Mouse (Mus musculus): ENCODE data around the gene Il17rc. TPM values are rescaled to one million over a fixed set of nuclear protein-coding genes. Genes with fewer than 3 reads are reported as not detected.

Gene Il17rc
- polyA plus RNA-seq (2014; fragmentation: Nextera tagmentation; extraction: Ambion mirVana): 2.7 and 3.2 TPM in 2 replicates

DNA sequence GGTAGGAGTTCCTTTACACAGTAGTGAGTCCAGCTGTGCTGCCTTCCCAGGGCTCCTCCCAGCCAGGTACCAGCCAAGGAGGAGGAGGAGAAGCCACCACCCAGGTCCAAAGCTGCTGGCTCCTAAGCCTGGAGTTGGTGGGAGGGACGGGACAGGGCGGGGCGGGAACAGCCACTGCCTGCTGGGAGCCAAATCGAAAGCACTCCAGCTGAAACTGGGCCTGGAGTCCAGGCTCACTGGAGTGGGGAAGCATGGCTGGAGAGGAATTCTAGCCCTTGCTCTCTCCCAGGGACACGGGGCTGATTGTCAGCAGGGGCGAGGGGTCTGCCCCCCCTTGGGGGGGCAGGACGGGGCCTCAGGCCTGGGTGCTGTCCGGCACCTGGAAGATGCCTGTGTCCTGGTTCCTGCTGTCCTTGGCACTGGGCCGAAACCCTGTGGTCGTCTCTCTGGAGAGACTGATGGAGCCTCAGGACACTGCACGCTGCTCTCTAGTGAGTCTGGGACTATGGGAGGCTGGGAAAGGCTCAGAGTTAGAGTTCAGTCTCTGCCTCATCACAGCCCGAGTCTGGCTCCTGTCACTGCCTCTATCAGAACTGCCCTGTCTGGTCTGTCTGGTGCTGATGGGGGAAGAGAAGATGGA is at the start of gene Il17rc:
TSS of gene Il17rc (plus strand) at position 131 of the 640 bp plus-strand sequence.
- no peaks in the 10 kb centered on the region for H3K9me3 ChIP-seq (ENCODE audit: control insufficient read depth, low read length)
- WGBS: 22% methylated on average over 11 of the region's 12 CpGs
- H3K36me3 ChIP-seq (ENCODE audit: control insufficient read depth, insufficient read depth, low read length): no peaks in the 10 kb centered on the region
- no peak within 1 kb of the TSS for H3K4me2 ChIP-seq (replicated peaks; ENCODE audit: low read depth, low read length)
- peak; percentile 16 for DNase-seq (ENCODE audit: low spot score)
- H3K4me3 ChIP-seq (ENCODE audit: low read depth, low read length): no peak within 1 kb of the TSS
- no peaks in the 10 kb centered on the region for H3K4me1 ChIP-seq (replicated peaks; ENCODE audit: control insufficient read depth, insufficient read depth, low read length)
- no peak within 1 kb of the TSS for H3K9ac ChIP-seq (ENCODE audit: low read depth, low read length)
- no peak for ATAC-seq (ENCODE audit: low FRiP score)
- peaks cover 19% of the 10 kb centered on the region for H3K27me3 ChIP-seq (ENCODE audit: control insufficient read depth, insufficient read depth, low read length)
- peak within 1 kb of the TSS; percentile 9; the same call in 1 of the 2 replicates for H3K27ac ChIP-seq (ENCODE audit: low read depth, low read length)

- Histone ChIP-seq H3K4me2 (replicated peaks; ENCODE audit: low read depth, low read length) (no peak overlapping the region), H3K4me1 (replicated peaks; ENCODE audit: control insufficient read depth, insufficient read depth, low read length) (peaks cover 4% of the 10 kb centered on the region; the same call in 1 of the 2 replicates), H3K27ac (ENCODE audit: low read depth, low read length) (no peak overlapping the region), H3K4me3 (ENCODE audit: low read depth, low read length) (no peak overlapping the region), H3K36me3 (ENCODE audit: control insufficient read depth, insufficient read depth, low read length) (no peaks in the 10 kb centered on the region), H3K27me3 (ENCODE audit: control insufficient read depth, insufficient read depth, low read length) (no peaks in the 10 kb centered on the region), H3K9ac (ENCODE audit: low read depth, low read length) (no peak overlapping the region), H3K9me3 (ENCODE audit: control insufficient read depth, low read length) (no peaks in the 10 kb centered on the region)
- no peak for ATAC-seq (ENCODE audit: low FRiP score)
- WGBS: 84% methylated on average over 4 of the region's 4 CpGs
- DNase-seq (ENCODE audit: low spot score): no peak
Measured at GRCm38 (mm10) chr6:113423000-113423399, 48.2 kb upstream of the Il17rc start.

DNA sequence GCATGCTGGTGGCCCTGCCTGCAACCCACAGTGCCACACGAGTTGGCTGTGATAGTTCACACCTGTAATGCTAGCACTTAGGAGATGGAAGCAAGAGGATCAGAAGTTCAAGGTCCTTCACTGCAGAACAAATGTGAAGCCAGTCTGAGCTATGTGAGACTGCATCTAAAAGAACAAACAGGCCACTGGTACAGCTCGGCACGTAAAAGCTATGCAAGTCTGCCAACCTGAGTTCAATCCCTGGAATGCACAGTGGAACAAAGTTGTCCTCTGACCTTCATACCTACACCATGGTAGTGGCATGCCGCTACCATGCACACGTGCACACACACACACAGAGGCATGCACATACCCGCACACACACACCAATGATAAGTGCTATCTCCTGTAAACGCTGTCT is 47.0 kb upstream of the Il17rc start:
- Histone ChIP-seq H3K36me3 (ENCODE audit: control insufficient read depth, insufficient read depth, low read length) (no peaks in the 10 kb centered on the region), H3K27me3 (ENCODE audit: control insufficient read depth, insufficient read depth, low read length) (no peaks in the 10 kb centered on the region), H3K27ac (ENCODE audit: low read depth, low read length) (no peak overlapping the region), H3K9me3 (ENCODE audit: control insufficient read depth, low read length) (no peaks in the 10 kb centered on the region), H3K9ac (ENCODE audit: low read depth, low read length) (no peak overlapping the region), H3K4me1 (replicated peaks; ENCODE audit: control insufficient read depth, insufficient read depth, low read length) (no peaks in the 10 kb centered on the region), H3K4me2 (replicated peaks; ENCODE audit: low read depth, low read length) (no peak overlapping the region), H3K4me3 (ENCODE audit: low read depth, low read length) (no peak overlapping the region)
- no peak for DNase-seq (ENCODE audit: low spot score)
- no peak for ATAC-seq (ENCODE audit: low FRiP score)
- 83% methylated on average over 7 of the region's 7 CpGs for WGBS

DNA sequence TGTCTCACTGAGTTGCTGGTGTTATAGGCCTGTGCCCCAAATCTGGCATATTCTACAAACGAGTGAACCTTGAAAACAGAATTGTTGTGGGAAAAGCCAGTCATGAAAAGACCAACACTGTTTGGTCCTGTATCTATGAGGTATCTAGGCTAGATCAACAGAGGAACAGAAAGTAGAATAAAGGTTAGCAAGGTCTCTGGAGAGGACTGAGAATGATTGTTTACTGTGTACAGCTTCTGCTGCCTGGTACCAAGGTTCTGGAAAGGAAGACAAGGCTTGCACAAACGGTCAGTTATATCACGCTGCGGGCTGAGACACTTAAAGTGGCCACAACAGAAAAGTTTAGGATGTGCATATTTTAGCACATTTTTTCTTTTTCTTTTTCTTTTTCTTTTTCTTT is 44.5 kb upstream of the Il17rc start:
- Histone ChIP-seq H3K27ac (ENCODE audit: low read depth, low read length) (no peak overlapping the region), H3K36me3 (ENCODE audit: control insufficient read depth, insufficient read depth, low read length) (no peaks in the 10 kb centered on the region), H3K4me2 (replicated peaks; ENCODE audit: low read depth, low read length) (no peak overlapping the region), H3K27me3 (ENCODE audit: control insufficient read depth, insufficient read depth, low read length) (no peaks in the 10 kb centered on the region), H3K9me3 (ENCODE audit: control insufficient read depth, low read length) (no peaks in the 10 kb centered on the region), H3K9ac (ENCODE audit: low read depth, low read length) (no peak overlapping the region), H3K4me1 (replicated peaks; ENCODE audit: control insufficient read depth, insufficient read depth, low read length) (no peaks in the 10 kb centered on the region), H3K4me3 (ENCODE audit: low read depth, low read length) (no peak overlapping the region)
- WGBS: 86% methylated on average over 4 of the region's 4 CpGs
- ATAC-seq (ENCODE audit: low FRiP score): no peak
- no peak for DNase-seq (ENCODE audit: low spot score)

DNA sequence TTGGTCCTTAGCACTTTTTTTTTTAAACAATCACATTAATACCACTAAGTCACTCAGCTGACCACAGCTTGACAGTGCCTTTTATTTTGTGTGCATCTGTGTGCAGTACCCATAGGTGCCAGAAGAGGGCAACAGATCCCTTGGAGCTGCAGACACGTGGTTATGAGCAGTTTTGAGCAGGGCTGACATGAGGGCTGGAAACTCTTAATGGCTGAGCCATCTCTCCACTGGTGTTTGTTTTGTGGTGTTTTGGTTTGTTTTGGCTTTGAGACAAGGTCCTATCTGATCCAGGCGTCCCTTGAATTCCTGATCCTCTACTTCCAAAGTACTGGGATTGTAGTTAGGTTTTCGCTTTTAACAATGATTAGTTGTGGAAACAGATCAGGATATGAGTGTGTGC is 43.8 kb upstream of the Il17rc start:
- no peaks in the 10 kb centered on the region for H3K4me1 ChIP-seq (replicated peaks; ENCODE audit: control insufficient read depth, insufficient read depth, low read length)
- DNase-seq (ENCODE audit: low spot score) (peak; percentile 62), ATAC-seq (ENCODE audit: low FRiP score) (no peak)
- H3K4me2 ChIP-seq (replicated peaks; ENCODE audit: low read depth, low read length): no peak overlapping the region
- no peaks in the 10 kb centered on the region for H3K27me3 ChIP-seq (ENCODE audit: control insufficient read depth, insufficient read depth, low read length)
- no peak overlapping the region for H3K9ac ChIP-seq (ENCODE audit: low read depth, low read length)
- H3K27ac ChIP-seq (ENCODE audit: low read depth, low read length): no peak overlapping the region
- H3K4me3 ChIP-seq (ENCODE audit: low read depth, low read length): no peak overlapping the region
- H3K36me3 ChIP-seq (ENCODE audit: control insufficient read depth, insufficient read depth, low read length): no peaks in the 10 kb centered on the region
- WGBS: 62% methylated on average over 3 of the region's 3 CpGs
- no peaks in the 10 kb centered on the region for H3K9me3 ChIP-seq (ENCODE audit: control insufficient read depth, low read length)

DNA sequence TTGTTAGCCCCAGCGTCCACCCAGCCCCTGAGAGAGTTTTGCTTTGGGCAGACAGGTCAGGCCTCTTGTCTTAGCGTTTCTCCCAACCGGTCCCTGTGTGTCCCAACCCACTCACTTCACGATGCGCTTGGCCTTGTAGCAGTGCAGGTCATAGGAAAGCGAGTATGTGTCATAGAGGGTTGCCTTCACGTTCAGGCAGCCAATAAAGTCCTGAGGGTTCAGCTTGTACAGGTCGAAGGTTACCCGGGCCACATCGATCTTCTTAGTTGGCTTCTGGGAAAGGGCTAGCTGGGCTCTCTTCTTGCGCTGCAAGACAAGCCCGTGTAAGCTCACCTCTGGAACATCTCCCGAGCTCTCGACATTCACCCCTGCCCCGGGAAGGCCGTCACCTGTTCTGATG is 43.2 kb upstream of the Il17rc start:
- 94% methylated on average over 16 of the region's 16 CpGs for WGBS
- Histone ChIP-seq H3K27ac (ENCODE audit: low read depth, low read length) (no peak overlapping the region), H3K27me3 (ENCODE audit: control insufficient read depth, insufficient read depth, low read length) (no peaks in the 10 kb centered on the region), H3K4me3 (ENCODE audit: low read depth, low read length) (no peak overlapping the region), H3K9ac (ENCODE audit: low read depth, low read length) (no peak overlapping the region), H3K4me2 (replicated peaks; ENCODE audit: low read depth, low read length) (no peak overlapping the region), H3K9me3 (ENCODE audit: control insufficient read depth, low read length) (no peaks in the 10 kb centered on the region), H3K36me3 (ENCODE audit: control insufficient read depth, insufficient read depth, low read length) (no peaks in the 10 kb centered on the region), H3K4me1 (replicated peaks; ENCODE audit: control insufficient read depth, insufficient read depth, low read length) (no peaks in the 10 kb centered on the region)
- no peak for DNase-seq (ENCODE audit: low spot score)
- no peak for ATAC-seq (ENCODE audit: low FRiP score)

GRCm38 (mm10) chr6:113429965-113430364 is 41.3 kb upstream of the Il17rc start:
- no peaks in the 10 kb centered on the region for H3K27me3 ChIP-seq (ENCODE audit: control insufficient read depth, insufficient read depth, low read length)
- H3K27ac ChIP-seq (ENCODE audit: low read depth, low read length): no peak overlapping the region
- no peak overlapping the region for H3K4me3 ChIP-seq (ENCODE audit: low read depth, low read length)
- H3K36me3 ChIP-seq (ENCODE audit: control insufficient read depth, insufficient read depth, low read length): no peaks in the 10 kb centered on the region
- ATAC-seq (ENCODE audit: low FRiP score) (no peak), DNase-seq (ENCODE audit: low spot score) (no peak)
- H3K4me1 ChIP-seq (replicated peaks; ENCODE audit: control insufficient read depth, insufficient read depth, low read length): no peaks in the 10 kb centered on the region
- H3K9me3 ChIP-seq (ENCODE audit: control insufficient read depth, low read length): no peaks in the 10 kb centered on the region
- H3K9ac ChIP-seq (ENCODE audit: low read depth, low read length): no peak overlapping the region
- 86% methylated on average over 3 of the region's 3 CpGs for WGBS
- no peak overlapping the region for H3K4me2 ChIP-seq (replicated peaks; ENCODE audit: low read depth, low read length)

DNA sequence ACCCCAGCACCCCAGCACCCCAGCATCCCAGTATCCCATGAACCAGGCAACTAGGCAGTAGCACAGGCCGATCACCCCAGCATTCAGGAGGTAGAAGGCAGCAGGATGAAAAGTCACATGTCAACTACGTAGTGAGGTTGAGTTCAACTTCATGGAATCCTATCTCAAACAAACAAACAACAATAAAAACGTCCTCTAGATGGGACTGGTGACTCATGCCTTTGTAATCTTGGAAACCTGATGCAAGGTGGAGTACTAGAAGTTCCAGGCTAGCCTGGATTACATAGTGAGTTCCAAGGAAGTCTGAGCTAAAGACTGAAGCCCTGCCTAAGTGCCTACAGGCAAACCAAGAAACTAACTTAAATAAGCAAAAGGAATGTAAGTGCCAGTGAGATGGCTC is 40.4 kb upstream of the Il17rc start:
- ATAC-seq (ENCODE audit: low FRiP score): no peak
- no peak for DNase-seq (ENCODE audit: low spot score)
- H3K27ac ChIP-seq (ENCODE audit: low read depth, low read length): no peak overlapping the region
- H3K4me1 ChIP-seq (replicated peaks; ENCODE audit: control insufficient read depth, insufficient read depth, low read length): no peaks in the 10 kb centered on the region
- H3K9me3 ChIP-seq (ENCODE audit: control insufficient read depth, low read length): no peaks in the 10 kb centered on the region
- no peak overlapping the region for H3K4me2 ChIP-seq (replicated peaks; ENCODE audit: low read depth, low read length)
- no peak overlapping the region for H3K9ac ChIP-seq (ENCODE audit: low read depth, low read length)
- 66% methylated on average over 3 of the region's 3 CpGs for WGBS
- H3K4me3 ChIP-seq (ENCODE audit: low read depth, low read length): no peak overlapping the region
- H3K36me3 ChIP-seq (ENCODE audit: control insufficient read depth, insufficient read depth, low read length): no peaks in the 10 kb centered on the region
- H3K27me3 ChIP-seq (ENCODE audit: control insufficient read depth, insufficient read depth, low read length): no peaks in the 10 kb centered on the region

GRCm38 (mm10) chr6:113431801-113432200 is 39.4 kb upstream of the Il17rc start:
- Histone ChIP-seq H3K4me1 (replicated peaks; ENCODE audit: control insufficient read depth, insufficient read depth, low read length) (no peaks in the 10 kb centered on the region), H3K4me2 (replicated peaks; ENCODE audit: low read depth, low read length) (no peak overlapping the region), H3K9me3 (ENCODE audit: control insufficient read depth, low read length) (no peaks in the 10 kb centered on the region), H3K9ac (ENCODE audit: low read depth, low read length) (no peak overlapping the region), H3K27me3 (ENCODE audit: control insufficient read depth, insufficient read depth, low read length) (no peaks in the 10 kb centered on the region), H3K4me3 (ENCODE audit: low read depth, low read length) (no peak overlapping the region), H3K36me3 (ENCODE audit: control insufficient read depth, insufficient read depth, low read length) (no peaks in the 10 kb centered on the region), H3K27ac (ENCODE audit: low read depth, low read length) (no peak overlapping the region)
- 66% methylated on average over 3 of the region's 3 CpGs for WGBS
- DNase-seq (ENCODE audit: low spot score) (no peak), ATAC-seq (ENCODE audit: low FRiP score) (no peak)
